Mouse (Mus musculus): Measurements from ENCODE around the gene Magi2.
"Not testable (repeated sequence)": the region's sequence is repeated elsewhere in the genome, so short reads cannot be mapped to it uniquely, and the experiment has no call there.

DNA sequence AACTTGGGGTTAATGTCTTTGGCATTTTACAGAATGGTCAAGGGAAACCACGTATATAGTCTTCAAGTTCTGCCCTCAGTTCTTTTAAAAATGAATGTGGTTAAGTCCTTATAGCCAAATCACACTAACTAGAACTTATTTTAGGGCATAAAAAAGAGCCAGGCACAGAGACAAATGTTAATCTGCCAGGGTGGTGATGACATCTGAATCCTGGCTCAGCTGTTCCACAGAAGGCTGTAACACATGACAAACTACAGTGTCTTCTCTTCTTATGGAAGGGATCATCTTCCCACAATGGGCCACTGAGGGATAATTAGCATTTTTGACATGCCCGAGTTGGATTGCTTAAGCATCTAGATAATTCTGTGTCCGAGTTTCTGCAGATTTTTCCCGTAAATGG lies 1299.8 kb downstream of the Magi2 start:
- TF ChIP-seq CTCF (IDR thresholded peaks at IDR 0.05; ENCODE audit: control insufficient read depth, insufficient read depth, insufficient read length); USF1 (IDR thresholded peaks at IDR 0.05; ENCODE audit: low read depth); MAX (IDR thresholded peaks at IDR 0.05); FOSL1 (IDR thresholded peaks at IDR 0.05; ENCODE audit: insufficient read depth, low read length, poor library complexity, severe bottlenecking): not testable (repeated sequence)

All from C2C12 (cell line).